Mouse (Mus musculus): ENCODE data around the gene Peak1.

- TF ChIP-seq CTCF (IDR thresholded peaks at IDR 0.05) (no peak), EP300 (IDR thresholded peaks at IDR 0.05) (no peak)
Observed at GRCm38 (mm10) chr9:56290019-56290418, 127.8 kb downstream of the Peak1 start.

Measured in lung, postnatal 0 days (tissue).